Mouse (Mus musculus) large intestine, adult 2 months (tissue): Measurements from ENCODE around the gene Setd5. TPM values are rescaled to one million over a fixed set of nuclear protein-coding genes. Genes with fewer than 3 reads are reported as not detected.

Experiments used
- DNase-seq: peaks from one replicate; pipeline ENCODE4 v3.0.0-alpha.2; 2012; ENCODE audit warnings: low read depth, low spot score
- WGBS: fragments of 180-500 bp; shearing (Covaris S2); methylation state at CpG from one replicate; pipeline ENCODE4 v1.1.7; 2018; 5-methylcytosine and 5-hydroxymethylcytosine counted together
- polyA plus RNA-seq: library from polyadenylated mRNA; depleted of rRNA; stranded (reverse); fragments of >200 nt; gene quantifications from 2 replicates; pipeline ENCODE4 v1.2.3, GENCODE M21; 2012; rRNA removed

The Setd5 gene
- polyA plus RNA-seq, 1 experiment = 23.2 TPM

GRCm38 (mm10) chr6:113176613-113177012 is 99.4 kb downstream of the Setd5 start:
- 85% methylated on average over 8 of the region's 8 CpGs for WGBS
- DNase-seq = no peak

- no peak for DNase-seq
- 29% methylated on average over 14 of the region's 14 CpGs for WGBS
These were observed 101.4 kb downstream of the Setd5 start for GRCm38 (mm10) chr6:113178286-113179194.

GRCm38 (mm10) chr6:113179195-113179733 is 102.1 kb downstream of the Setd5 start:
- 49% methylated on average over 4 of the region's 4 CpGs for whole genome bisulfite sequencing
- DNase-seq = no peak

GRCm38 (mm10) chr6:113184163-113184562 is 107.0 kb downstream of the Setd5 start:
- WGBS = 69% methylated on average over 9 of the region's 9 CpGs
- no peak for DNase-seq

- no peak for DNase-seq
- 66% methylated on average over 21 of the region's 21 CpGs for WGBS
These were observed 107.8 kb downstream of the Setd5 start for GRCm38 (mm10) chr6:113184866-113185525.

- WGBS = 5% methylated on average over 46 of the region's 46 CpGs
- DNase-seq = no peak
These were observed 116.7 kb downstream of the Setd5 start for GRCm38 (mm10) chr6:113193765-113194460.

- no peak for DNase-seq
- WGBS = 8% methylated on average over 5 of the region's 5 CpGs
These were observed 117.3 kb downstream of the Setd5 start for GRCm38 (mm10) chr6:113194517-113194840.

GRCm38 (mm10) chr6:113194841-113195595 is 117.9 kb downstream of the Setd5 start, which contains the start of gene Lhfpl4:
Lhfpl4 (minus strand) TSS chr6:113195384.
- 3% methylated on average over 56 of the region's 66 CpGs for WGBS
- DNase-seq = no peak

GRCm38 (mm10) chr6:113195596-113195992 is 118.4 kb downstream of the Setd5 start:
- WGBS = 19% methylated on average over 9 of the region's 9 CpGs
- no peak for DNase-seq

Other genes starting within 250 kb of the Setd5 start
- 0.71 and 0.93 TPM in 2 replicates for gene Srgap3, start 130.1 kb upstream of the Setd5 start, polyA plus RNA-seq
- 10.6 and 11.3 TPM in 2 replicates for gene Thumpd3, start 31.1 kb upstream of the Setd5 start, polyA plus RNA-seq
- 0.26 and 0.46 TPM in 2 replicates for gene Lhfpl4, start 118.0 kb downstream of the Setd5 start, polyA plus RNA-seq
- gene Mtmr14, start 160.5 kb downstream of the Setd5 start, polyA plus RNA-seq = 40.6 and 46.3 TPM in 2 replicates
- gene Cpne9, start 204.9 kb downstream of the Setd5 start, polyA plus RNA-seq = 0.10 TPM in 1 of 2 replicates, not detected in the other
- gene Brpf1, start 229.8 kb downstream of the Setd5 start, polyA plus RNA-seq = 14.5 and 20.5 TPM in 2 replicates
- 16.9 and 18.1 TPM in 2 replicates for gene Ogg1, start 249.6 kb downstream of the Setd5 start, polyA plus RNA-seq